Comparison of ENCODE assay signal across 11 mouse cellular contexts in genomic region chr2:105682011-105682501, GRCm38 (mm10). TPM values are rescaled to one million over a fixed set of nuclear protein-coding genes. Genes with fewer than 3 reads are reported as not detected.
A peak's percentile ranks its signal among the peaks of the same experiment; 100 is the strongest.
DNase-seq lines count a peak whose midpoint lies in the region; ATAC-seq lines count a peak whose summit lies in the region.
"Had no signal": no experiment of that assay in that cellular context is flagged by ENCODE, and none has a peak within 500 bp of the region (broad histone marks: within the 10 kb centered on the region; RNA-seq: fewer than 3 reads in every experiment).

No protein-coding gene starts in this region.

- no peak for DNase-seq in liver, embryonic 11.5 days (ENCODE audit: low spot score)
- no peak for DNase-seq in liver
- DNase-seq in embryo, embryonic 9.5 days (ENCODE audit: extremely low spot score) = peak; percentile 64
- DNase-seq in retina, embryonic 14.5 days (ENCODE audit: low spot score) = peak; percentile 93
- DNase-seq in thymus, postnatal 0 days (ENCODE audit: low spot score) = no peak
- no peak for DNase-seq in lung, adult 18-20 months
- DNase-seq in kidney, postnatal 4 days = no peak
- DNase-seq: thymus, postnatal 25 days had no signal

- under 1% methylated on average over 23 of the region's 23 CpGs for WGBS in liver, embryonic 11.5 days
- under 1% methylated on average over 23 of the region's 23 CpGs for WGBS in limb, embryonic 13.5 days

- peak overlapping the region; percentile 21 for H3K4me3 ChIP-seq in liver, embryonic 11.5 days (ENCODE audit: low read depth, low read length)
- no peak overlapping the region for H3K4me3 ChIP-seq in limb, embryonic 13.5 days

- no peak overlapping the region for H3K9ac ChIP-seq in liver, embryonic 11.5 days (ENCODE audit: low read depth, low read length)
- H3K9ac ChIP-seq in limb, embryonic 13.5 days = no peak overlapping the region

- no peaks in the 10 kb centered on the region for H3K9me3 ChIP-seq in liver, embryonic 11.5 days (ENCODE audit: control insufficient read depth, low read length)
- H3K9me3 ChIP-seq in limb, embryonic 13.5 days = no peaks in the 10 kb centered on the region

- no peak for ATAC-seq in liver, embryonic 11.5 days (replicated peaks; ENCODE audit: low FRiP score)
- no peak for ATAC-seq in limb, embryonic 13.5 days (ENCODE audit: low FRiP score, low read depth)

- H3K27ac ChIP-seq in liver, embryonic 11.5 days (ENCODE audit: low read depth, low read length) = no peak overlapping the region
- H3K27ac ChIP-seq in limb, embryonic 13.5 days = no peak overlapping the region
- H3K27ac ChIP-seq: macrophage had no signal

- H3K4me2 ChIP-seq in liver, embryonic 11.5 days = peak overlapping the region; percentile 37
- H3K4me2 ChIP-seq in limb, embryonic 13.5 days (replicated peaks) = 0 out of 2 replicates have a peak overlapping the region, but pooled peaks have one; percentile 7

- H3K36me3 ChIP-seq in liver, embryonic 11.5 days (ENCODE audit: control insufficient read depth, insufficient read depth, low read length) = no peaks in the 10 kb centered on the region
- H3K36me3 ChIP-seq in limb, embryonic 13.5 days = no peaks in the 10 kb centered on the region

- no peaks in the 10 kb centered on the region; the same call in 1 of the 2 replicates for H3K4me1 ChIP-seq in liver, embryonic 11.5 days (replicated peaks; ENCODE audit: control insufficient read depth, insufficient read depth, low read length)
- peaks cover 14% of the 10 kb centered on the region for H3K4me1 ChIP-seq in limb, embryonic 13.5 days

- peaks cover 98% of the 10 kb centered on the region for H3K27me3 ChIP-seq in liver, embryonic 11.5 days (replicated peaks; ENCODE audit: control insufficient read depth, insufficient read depth, low read length)
- H3K27me3 ChIP-seq in limb, embryonic 13.5 days = peaks cover 96% of the 10 kb centered on the region

RNA-seq across cellular contexts. Expression of gene Pax6, which starts 13.4 kb away (rescaled TPM):
- polyA plus RNA-seq in liver, embryonic 11.5 days (2014; fragmentation: Nextera tagmentation; extraction: Ambion mirVana) = 0.26 TPM in 1 of 2 replicates, not detected in the other
- 0.39 and 0.55 TPM in 2 replicates for polyA plus RNA-seq in limb, embryonic 13.5 days (2015; fragmentation: Nextera tagmentation; extraction: Ambion mirVana)
- 0.09 TPM in 1 of 2 replicates, not detected in the other for polyA plus RNA-seq in thymus, postnatal 0 days (2015; fragmentation: Nextera tagmentation; extraction: Ambion mirVana)
- polyA plus RNA-seq: heart, embryonic 16.5 days; macrophage had no signal

Comparison
In these comparisons a context has a peak if more than half of its experiments do, and no peak if none do; other contexts are left out.
1. DNase-seq: peak in embryo, embryonic 9.5 days (single experiment) and retina, embryonic 14.5 days (single experiment); none in liver, embryonic 11.5 days (single experiment), liver (single experiment), thymus, postnatal 0 days (single experiment), lung, adult 18-20 months (0 of 2) and kidney, postnatal 4 days (0 of 2).